Mouse (Mus musculus): Measurements from ENCODE around the gene Cdk5r1.
"Not testable (repeated sequence)": the region's sequence is repeated elsewhere in the genome, so short reads cannot be mapped to it uniquely, and the experiment has no call there.

The Cdk5r1 gene

DNA sequence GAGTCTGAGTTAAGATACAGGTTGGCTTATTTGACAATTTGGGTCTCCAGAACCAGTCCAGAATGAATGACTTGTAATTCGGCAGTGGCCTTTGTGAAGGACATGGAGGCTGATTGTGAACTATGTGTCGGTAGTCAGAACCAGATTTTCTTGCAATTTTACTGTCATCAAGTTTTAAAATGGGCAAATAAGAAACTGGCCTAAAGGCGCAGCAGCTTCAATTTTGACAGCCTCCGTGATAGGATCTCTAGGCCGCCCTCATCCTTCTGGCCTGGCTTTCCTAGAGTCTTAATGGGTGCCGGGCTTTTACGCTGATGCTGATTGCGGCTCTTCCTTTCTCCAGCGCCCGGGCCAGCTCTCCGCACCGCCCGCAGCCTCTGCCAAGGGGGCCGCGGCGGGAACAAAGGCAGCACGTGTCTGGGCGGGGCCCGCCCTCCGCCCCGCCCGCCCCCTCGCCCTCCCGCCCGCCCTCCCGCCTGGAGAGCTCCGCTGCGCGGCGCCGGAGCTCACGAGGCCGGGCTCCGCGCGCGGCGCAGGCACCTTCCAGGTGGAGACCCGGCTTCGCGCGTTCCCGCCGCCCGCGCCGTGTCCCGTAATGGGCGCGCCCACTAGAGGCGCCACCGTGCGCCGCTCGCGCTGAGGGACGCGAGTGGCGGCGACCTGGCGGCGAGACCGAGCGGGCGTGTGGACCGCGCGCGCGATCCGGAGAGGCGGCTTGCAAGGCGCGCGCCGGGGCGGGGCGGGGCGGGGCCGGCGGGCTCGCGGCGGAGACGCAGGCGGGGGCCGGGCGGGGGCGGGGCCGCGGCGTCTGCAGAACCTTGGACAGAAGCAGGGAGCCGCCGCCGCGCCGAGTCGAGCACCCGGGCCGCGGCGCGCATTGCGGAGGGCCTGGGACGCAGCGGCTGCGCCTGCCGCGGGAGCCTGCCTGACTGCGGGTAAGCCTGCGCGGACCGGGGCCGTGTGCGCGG is at the start of gene Cdk5r1:
Gene Cdk5r1 (plus strand): TSS at position 802 of the 968 bp plus-strand sequence.
- peak; percentile 86 for DNase-seq

GRCm38 (mm10) chr11:80428381-80429008 is 48.3 kb upstream of the Cdk5r1 start, which contains the start of gene Psmd11:
Psmd11 (plus strand) TSS chr11:80428615.
- peak; percentile 98 for DNase-seq

GRCm38 (mm10) chr11:80429009-80429475 is 47.8 kb upstream of the Cdk5r1 start:
- peak; percentile 25 for DNase-seq

DNA sequence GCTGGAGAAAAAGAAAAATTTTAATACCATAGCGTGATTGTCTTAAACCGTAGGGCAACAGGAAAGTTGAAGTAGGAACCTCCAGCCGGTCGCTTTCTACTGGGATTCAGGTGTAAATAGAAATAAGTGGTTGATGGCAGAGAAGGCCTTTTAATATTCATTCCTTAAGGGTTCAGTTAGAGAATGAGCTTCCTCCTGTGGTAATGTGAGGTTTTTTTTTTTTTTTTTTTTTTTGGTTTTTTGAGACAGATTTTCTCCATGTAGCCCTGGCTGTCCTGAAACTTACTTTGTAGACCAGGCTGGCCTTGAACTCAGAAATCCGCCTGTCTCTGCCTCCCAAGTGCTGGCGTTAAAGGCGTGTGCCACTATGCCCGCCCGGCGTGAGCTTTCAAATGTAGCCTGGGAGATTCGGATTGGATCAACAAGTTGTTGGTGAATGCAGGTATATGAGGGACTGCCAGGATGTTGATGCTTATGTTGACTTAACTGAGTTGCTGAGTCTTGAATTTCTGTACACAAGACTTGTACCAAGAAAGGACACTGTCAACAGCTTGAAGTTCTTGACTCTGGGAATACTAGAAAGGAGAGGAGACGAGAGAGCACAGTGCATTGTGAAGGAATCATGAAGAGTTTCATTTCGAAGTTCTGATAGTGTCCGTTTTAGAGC is 47.2 kb upstream of the Cdk5r1 start:
- no peak for DNase-seq

- no peak for DNase-seq
These were observed 46.4 kb upstream of the Cdk5r1 start for GRCm38 (mm10) chr11:80430366-80430910.

DNA sequence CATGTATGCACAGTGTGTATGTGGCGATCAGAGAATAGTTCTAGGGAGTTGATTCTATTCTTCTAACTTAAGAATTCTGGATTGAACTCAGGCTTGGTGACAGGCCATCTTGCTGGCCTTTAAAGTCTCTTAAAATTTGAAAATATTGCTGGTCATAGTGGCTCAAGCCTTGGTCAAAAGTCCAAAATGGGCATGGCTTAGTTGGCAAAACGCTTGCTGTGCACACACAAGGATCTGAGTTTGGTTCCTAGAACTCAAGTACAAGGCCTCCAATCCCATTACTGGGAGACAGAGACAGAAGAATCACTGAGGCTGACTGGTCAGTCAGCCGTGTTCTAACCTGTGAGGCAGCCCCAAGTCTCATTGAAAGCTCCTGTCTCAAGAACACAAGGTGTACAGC is 29.9 kb upstream of the Cdk5r1 start:
- no peak for DNase-seq

DNA sequence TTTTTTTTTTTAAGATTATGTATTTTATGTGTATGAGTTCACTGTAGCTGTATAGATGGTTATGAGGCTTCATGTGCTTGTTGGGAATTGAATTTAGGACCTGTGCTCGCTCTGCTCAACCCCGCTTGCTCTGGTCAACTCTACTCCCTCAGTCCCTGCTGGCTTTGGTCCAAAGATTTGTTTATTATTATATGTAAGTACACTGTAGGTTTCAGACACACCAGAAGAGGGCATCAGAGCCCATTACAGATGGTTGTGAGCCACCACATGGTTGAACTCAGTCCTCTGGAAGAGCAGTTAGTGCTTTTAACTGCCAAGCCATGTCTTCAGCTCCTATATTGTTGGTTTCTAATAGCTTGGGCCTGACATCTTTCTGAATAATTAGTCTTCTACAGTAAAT is 27.0 kb upstream of the Cdk5r1 start:
- DNase-seq = no peak

GRCm38 (mm10) chr11:80452242-80452641 is 24.6 kb upstream of the Cdk5r1 start:
- DNase-seq = no peak

GRCm38 (mm10) chr11:80453198-80453597 is 23.6 kb upstream of the Cdk5r1 start:
- no peak for DNase-seq

- not testable (repeated sequence) for DNase-seq
These were observed 13.2 kb upstream of the Cdk5r1 start for GRCm38 (mm10) chr11:80463605-80464130.

DNA sequence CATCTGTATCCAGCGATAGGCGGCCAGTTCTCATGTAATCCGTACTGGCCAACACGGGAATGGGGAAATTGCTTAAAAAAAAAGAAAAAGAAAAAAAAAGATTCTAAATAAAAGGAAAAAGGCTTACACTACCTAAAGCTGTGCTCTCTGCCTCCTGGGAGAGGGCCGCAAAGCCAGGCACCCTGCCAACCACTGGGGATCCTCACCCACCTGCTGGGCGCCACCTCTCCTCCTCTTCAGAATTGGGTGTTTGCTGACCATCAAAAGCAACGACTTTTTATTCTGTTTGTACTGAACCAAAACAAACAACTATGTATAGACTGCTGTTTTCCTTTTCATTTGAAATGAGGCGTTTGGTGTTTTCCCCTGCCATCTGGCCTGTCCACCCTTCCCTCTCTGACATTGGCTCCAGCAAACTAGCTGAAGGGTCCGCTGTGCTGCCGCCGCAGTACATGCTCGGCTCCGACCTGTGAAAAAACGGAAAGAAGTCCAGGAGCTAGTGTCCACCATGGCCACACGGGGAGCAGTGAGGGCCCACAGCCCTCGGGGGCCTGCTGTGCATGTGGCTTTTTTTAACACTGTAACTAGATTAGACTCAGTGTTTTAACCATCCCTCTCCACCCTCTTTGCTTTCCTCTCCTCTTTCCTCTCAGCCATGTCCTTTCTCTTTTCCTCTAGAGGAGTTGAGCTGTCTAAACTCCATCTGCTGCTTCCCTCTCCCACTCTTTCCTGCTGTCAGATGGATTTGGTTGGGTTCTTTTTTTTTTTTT is 4.8 kb upstream of the Cdk5r1 start:
- no peak for DNase-seq

DNA sequence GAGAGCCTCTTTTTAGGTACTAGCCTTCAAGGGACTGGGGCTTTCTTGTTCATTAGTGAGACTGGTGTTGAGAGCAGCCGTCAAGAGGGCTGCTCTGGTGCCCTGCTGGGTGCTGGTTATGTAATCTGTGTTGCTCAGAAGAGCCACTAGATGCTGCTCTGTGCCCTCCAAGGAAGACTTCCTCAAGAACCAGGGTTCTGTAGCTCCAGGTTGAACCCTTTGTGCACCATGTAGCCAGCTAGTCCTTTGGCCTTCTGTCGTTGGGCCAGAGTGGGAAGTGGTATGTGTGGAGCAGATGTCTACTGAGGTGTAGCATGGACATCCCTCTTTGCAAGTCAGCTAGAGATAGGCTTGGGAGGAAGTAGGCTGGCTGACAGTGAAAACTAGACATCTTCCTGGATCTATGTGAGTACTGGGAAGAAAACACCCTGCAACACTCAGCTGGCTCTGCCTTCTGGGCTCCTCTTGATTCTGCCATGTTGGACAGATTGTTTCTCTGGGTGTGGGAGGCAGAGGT is 2.6 kb upstream of the Cdk5r1 start:
- DNase-seq = peak; percentile 54

GRCm38 (mm10) chr11:80474846-80475245 is 2.0 kb upstream of the Cdk5r1 start:
- peak; percentile 64 for DNase-seq

DNA sequence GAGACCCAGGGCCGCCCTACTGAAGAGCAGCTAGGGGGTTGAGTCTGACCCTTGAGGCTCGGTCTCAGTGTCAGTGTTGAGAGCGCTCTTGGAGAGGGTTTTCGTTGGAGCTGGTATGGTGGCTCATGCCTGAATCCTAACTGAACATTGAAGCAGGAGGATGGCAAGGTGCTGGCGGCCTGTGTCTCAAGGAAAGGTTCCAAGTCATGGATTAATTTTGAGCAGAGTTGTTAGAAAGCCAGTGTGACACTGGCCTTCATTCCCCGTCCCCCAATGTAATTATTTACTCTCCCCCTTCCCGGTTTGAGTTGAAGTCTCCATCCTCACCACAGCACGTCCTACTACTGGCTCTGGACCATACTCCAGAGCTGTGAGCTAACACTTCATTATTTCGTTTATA is 1.3 kb upstream of the Cdk5r1 start:
- DNase-seq = no peak

- DNase-seq = no peak
These were observed 747 bp downstream of the Cdk5r1 start for GRCm38 (mm10) chr11:80477341-80478199.

DNA sequence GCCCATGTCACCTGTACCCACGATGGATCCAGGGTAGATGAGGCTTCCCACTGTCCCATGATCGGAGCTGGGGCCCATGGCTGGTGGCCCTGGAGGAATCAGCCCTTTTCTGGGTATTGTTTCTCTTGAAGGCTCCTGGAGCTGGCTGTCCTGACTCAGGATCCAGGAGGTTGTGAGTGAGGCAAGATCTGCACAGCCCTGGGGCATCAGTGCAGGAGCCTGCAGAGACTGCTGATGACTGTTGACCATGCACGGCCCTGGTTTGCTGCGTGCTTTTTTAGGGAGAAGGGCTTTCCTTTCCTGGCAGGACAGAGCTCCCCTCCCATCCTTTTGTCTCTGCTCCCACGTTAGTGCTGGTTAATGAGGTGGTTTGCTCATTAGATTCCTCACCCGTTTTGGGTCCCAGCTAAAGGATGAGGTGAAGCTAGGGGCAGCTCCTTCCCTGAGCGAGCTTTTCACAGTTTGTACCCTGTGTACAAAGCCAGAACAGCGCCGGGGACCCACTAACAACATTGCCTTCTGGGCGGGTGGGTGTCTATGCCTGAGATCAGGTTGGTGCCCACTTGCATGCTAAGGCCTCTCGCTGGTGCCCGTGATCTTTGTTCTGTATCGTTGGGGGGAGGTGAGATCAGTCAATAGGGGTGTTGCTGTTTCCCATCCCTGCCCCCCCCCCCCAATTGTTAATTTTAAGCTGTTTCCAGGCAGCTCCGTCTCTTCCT is 2.0 kb downstream of the Cdk5r1 start:
- DNase-seq = no peak

- DNase-seq = no peak
These were observed 2.6 kb downstream of the Cdk5r1 start for GRCm38 (mm10) chr11:80479425-80479824.

DNA sequence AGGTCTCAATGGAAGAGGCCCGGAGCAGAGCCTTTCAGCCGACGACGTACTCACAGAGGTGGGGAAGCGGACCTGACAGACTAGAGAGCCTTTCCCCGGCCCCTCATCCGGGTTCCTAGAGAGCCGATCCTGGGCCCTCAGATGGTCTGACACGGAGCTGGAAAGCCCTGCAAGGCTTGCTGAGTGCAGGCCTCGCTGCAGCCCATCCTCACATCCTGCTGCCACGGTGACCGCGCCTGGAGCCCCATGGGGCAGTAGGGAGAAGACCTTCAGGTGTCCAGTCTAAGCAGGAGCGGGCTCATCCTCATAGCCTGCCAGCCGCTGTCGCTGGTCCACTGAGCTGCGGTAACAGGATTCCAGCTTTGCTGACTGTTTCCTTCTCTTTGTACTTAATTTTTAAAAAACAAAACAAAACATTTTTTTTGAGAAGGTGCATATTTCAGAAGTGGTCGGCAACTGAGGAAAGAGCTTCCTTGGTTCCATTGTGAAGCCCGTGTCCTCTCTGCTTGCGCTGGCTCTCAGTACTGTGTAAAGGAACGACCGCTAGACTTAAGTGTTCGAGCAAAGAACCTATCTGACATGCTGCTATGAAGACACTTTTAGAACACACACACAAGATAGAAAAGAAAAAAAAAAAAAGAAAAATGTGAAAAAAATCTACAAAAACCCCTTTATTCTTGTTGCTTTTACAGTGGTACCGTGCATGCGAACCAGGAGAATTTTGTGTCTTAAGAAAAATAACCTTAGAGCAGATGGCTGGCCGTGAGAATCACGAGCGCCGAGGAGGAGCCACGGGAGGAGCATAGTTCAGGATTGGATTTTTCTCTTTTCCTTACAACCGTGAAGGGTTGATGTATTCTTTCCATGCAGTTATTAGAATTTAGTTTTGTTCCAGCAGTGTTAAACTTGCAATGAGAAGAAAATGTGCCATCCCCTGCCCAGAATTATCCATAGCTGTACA is 3.4 kb downstream of the Cdk5r1 start:
- DNase-seq = no peak

Measured in lung, postnatal 36 days (tissue).